Mouse (Mus musculus) small intestine, adult 2 months (tissue): ENCODE measurements at regions not wholly inside any gene's neighbourhood (a gene's known extent, or its start where the extent isn't known, plus 50 kb on each side); places are given as distances from the start of the nearest gene placed in this dataset.

Experiments
- H3K27ac ChIP-seq: fragments of 200-500 bp; 2 replicates; pipeline ENCODE4 v1.5.1; 2012; ENCODE audit warnings: low read depth, low read length, control low read depth, inconsistent platforms; ENCODE audit not compliant: insufficient read depth
- H3K27me3 ChIP-seq: fragments of 200-500 bp; 2 replicates; pipeline ENCODE4 v1.6.1; 2012; ENCODE audit warnings: mild to moderate bottlenecking, moderate library complexity, low read length, inconsistent platforms; ENCODE audit not compliant: control insufficient read depth, insufficient read depth
- H3K36me3 ChIP-seq: fragments of 200-500 bp; 2 replicates; pipeline ENCODE4 v1.6.1; 2012; ENCODE audit warnings: mild to moderate bottlenecking, low read length, control low read depth, inconsistent platforms; ENCODE audit not compliant: control insufficient read depth, insufficient read depth
- H3K4me1 ChIP-seq: fragments of 200-500 bp; 2 replicates; pipeline ENCODE4 v1.6.1; 2012; ENCODE audit warnings: low read length, inconsistent platforms, mixed read lengths; ENCODE audit not compliant: control insufficient read depth, insufficient read depth, insufficient read length
- H3K4me3 ChIP-seq: fragments of 200-500 bp; 2 replicates; pipeline ENCODE4 v1.5.1; 2012; ENCODE audit warnings: low read depth, mild to moderate bottlenecking, control low read depth, inconsistent platforms, low read length, moderate library complexity
- CTCF ChIP-seq: fragments of 200-500 bp; IDR thresholded peaks from 2 replicates; pipeline ENCODE4 v1.5.1; 2012; ENCODE audit warnings: low read depth, mild to moderate bottlenecking, control low read depth, inconsistent platforms, low read length, moderate library complexity, mixed read lengths; ENCODE audit not compliant: insufficient replicate concordance, insufficient read length; ENCODE audit errors: extremely low read depth
- POLR2A ChIP-seq: fragments of 200-500 bp; IDR thresholded peaks from 2 replicates; pipeline ENCODE4 v1.6.1; 2012; ENCODE audit warnings: low read depth, mild to moderate bottlenecking, control low read depth, inconsistent platforms, low read length, moderate library complexity
- WGBS: fragments of 180-500 bp; shearing (Covaris S2); methylation state at CpG from one replicate; pipeline ENCODE4 v1.1.7; 2018; 5-methylcytosine and 5-hydroxymethylcytosine counted together

GRCm38 (mm10) chr4:131614434-131614833, 223.7 kb downstream of the Ptpru start:
- no peaks in the 10 kb centered on the region for H3K4me1 ChIP-seq
- TF ChIP-seq CTCF (no peak), POLR2A (no peak)
- no peaks in the 10 kb centered on the region for H3K36me3 ChIP-seq
- H3K27ac ChIP-seq = no peak overlapping the region
- WGBS = 66% methylated on average over 8 of the region's 8 CpGs
- no peak overlapping the region for H3K4me3 ChIP-seq
- H3K27me3 ChIP-seq = no peaks in the 10 kb centered on the region

DNA sequence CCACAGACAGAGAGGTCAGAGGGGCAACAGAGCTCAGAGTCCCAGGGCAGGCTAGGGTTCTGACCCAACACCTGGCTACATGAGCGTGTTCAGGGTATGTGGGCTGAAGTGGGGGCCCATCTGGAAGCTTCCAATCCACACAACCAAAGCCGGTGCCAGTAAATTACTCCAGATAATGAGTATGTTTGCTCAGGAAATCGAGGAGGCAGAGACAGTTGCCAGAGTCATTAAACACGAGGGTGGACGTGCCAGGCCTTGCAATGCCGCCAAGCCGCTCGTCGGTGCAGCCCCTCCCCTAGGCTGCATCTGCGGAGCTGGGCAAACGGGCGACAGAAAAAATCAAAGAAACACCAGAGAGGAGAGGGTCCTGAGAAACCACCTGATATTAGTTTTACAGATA, 222.5 kb downstream of the Ptpru start:
- no peaks in the 10 kb centered on the region for H3K36me3 ChIP-seq
- TF ChIP-seq POLR2A (no peak), CTCF (no peak)
- H3K27me3 ChIP-seq = no peaks in the 10 kb centered on the region
- H3K4me1 ChIP-seq = no peaks in the 10 kb centered on the region
- H3K27ac ChIP-seq = no peak overlapping the region
- no peak overlapping the region for H3K4me3 ChIP-seq
- 24% methylated on average over 12 of the region's 12 CpGs for WGBS

- H3K27ac ChIP-seq = no peak overlapping the region
- TF ChIP-seq POLR2A (no peak), CTCF (no peak)
- H3K36me3 ChIP-seq = no peaks in the 10 kb centered on the region
- peaks cover 7% of the 10 kb centered on the region for H3K4me1 ChIP-seq
- WGBS = 22% methylated on average over 5 of the region's 5 CpGs
- no peaks in the 10 kb centered on the region for H3K27me3 ChIP-seq
- H3K4me3 ChIP-seq = no peak overlapping the region
These were observed 200.0 kb downstream of the Ptpru start for GRCm38 (mm10) chr4:131638105-131638504.

- WGBS = 20% methylated on average over 8 of the region's 8 CpGs
- no peak overlapping the region for H3K27ac ChIP-seq
These were observed 182.1 kb downstream of the Ptpru start for GRCm38 (mm10) chr4:131656034-131656433.

DNA sequence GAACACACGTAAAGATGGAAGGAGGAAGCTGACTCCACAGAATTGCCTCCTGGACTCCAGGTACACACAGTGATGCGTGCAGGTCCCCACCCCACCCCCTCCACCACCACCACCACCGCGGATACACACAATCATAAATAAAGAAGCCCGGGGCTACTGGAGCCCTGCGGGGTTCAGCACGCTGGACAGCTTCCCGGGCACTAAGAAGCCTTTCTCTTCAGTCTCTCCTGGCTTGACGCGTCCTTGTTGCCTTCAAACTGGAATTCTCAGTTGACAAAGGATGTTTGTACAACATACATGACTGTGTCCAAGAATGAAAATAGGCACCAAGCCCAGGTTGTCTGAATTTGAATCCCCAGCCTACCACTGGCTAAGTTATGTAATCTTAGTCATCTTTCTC, 180.2 kb downstream of the Ptpru start:
- Histone ChIP-seq H3K27me3 (no peaks in the 10 kb centered on the region), H3K4me3 (no peak overlapping the region), H3K27ac (no peak overlapping the region), H3K4me1 (no peaks in the 10 kb centered on the region), H3K36me3 (no peaks in the 10 kb centered on the region)
- TF ChIP-seq CTCF = no peak
- TF ChIP-seq POLR2A = no peak
- 12% methylated on average over 10 of the region's 10 CpGs for WGBS

More at GRCm38 (mm10) chr4:131656034-131656433, 182.1 kb downstream of the Ptpru start:
- TF ChIP-seq POLR2A (no peak), CTCF (no peak)
- H3K36me3 ChIP-seq = no peaks in the 10 kb centered on the region
- no peaks in the 10 kb centered on the region for H3K4me1 ChIP-seq
- H3K4me3 ChIP-seq = no peak overlapping the region
- no peaks in the 10 kb centered on the region for H3K27me3 ChIP-seq

GRCm38 (mm10) chr4:131660931-131661330, 177.2 kb downstream of the Ptpru start:
- H3K4me1 ChIP-seq = no peaks in the 10 kb centered on the region
- H3K27me3 ChIP-seq = no peaks in the 10 kb centered on the region
- H3K4me3 ChIP-seq = no peak overlapping the region
- H3K36me3 ChIP-seq = no peaks in the 10 kb centered on the region
- H3K27ac ChIP-seq = no peak overlapping the region
- no peak for TF ChIP-seq CTCF
- TF ChIP-seq POLR2A = no peak
- 65% methylated on average over 2 of the region's 2 CpGs for WGBS

GRCm38 (mm10) chr4:131671784-131672515, 166.1 kb downstream of the Ptpru start:
- no peak overlapping the region for H3K4me3 ChIP-seq
- H3K27me3 ChIP-seq = no peaks in the 10 kb centered on the region
- WGBS = 21% methylated on average over 11 of the region's 11 CpGs
- H3K4me1 ChIP-seq = 0 out of 2 replicates have a peak, but pooled peaks cover 2% of the 10 kb centered on the region
- no peak overlapping the region for H3K27ac ChIP-seq
- no peaks in the 10 kb centered on the region for H3K36me3 ChIP-seq
- TF ChIP-seq POLR2A (no peak), CTCF (no peak)
